Mouse (Mus musculus): ENCODE results near the gene Sipa1l3. TPM values are rescaled to one million over a fixed set of nuclear protein-coding genes. Genes with fewer than 3 reads are reported as not detected.

Gene Sipa1l3
- polyA plus RNA-seq, 1 experiment from 2014 or later = 10.3 TPM

DNA sequence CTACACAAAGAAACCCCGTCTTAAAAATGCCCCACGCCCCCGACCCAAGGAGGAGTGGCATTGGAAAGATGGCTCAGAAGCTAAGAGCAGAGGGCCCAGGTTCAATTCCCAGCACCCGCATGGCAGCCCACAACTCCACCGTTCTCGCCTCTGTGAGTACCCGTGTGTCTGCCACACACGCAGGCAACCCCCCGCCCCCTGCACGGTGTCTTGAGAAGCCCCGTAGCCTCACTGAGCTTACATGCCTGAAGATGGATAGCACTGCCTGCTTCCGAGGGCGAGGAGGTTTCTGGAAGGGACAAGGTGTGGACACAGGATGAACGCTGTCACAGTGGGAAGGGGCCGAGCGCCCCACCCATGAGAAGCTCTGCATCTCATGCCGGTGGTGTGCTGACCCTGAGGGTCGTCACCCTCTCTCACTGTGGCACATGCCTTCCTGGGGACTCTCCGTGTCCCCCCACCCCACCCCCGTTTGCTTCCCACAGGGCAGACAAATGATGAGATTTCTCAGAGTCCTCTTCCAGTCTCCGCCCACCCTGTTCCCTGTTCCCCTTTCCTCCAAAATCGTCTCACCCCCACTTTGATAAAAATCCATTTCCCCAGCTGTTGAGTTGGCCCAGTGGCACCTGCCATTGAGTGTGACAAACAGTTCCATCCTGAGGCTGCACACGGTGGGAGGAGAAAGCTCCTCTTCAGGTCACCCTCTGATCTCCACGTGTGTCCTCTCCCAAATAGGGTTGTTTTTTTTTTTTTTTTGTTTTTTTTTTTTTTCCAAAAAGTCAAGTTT is 222.4 kb downstream of the Sipa1l3 start:
- no peaks in the 10 kb centered on the region for H3K36me3 ChIP-seq (ENCODE audit: inconsistent target)
- WGBS (ENCODE audit: missing documents) = 83% methylated on average over 22 of the region's 24 CpGs
- H3K27ac ChIP-seq = no peak overlapping the region
- no peak overlapping the region for H3K4me3 ChIP-seq (ENCODE audit: inconsistent target)
- no peaks in the 10 kb centered on the region for H3K79me2 ChIP-seq (ENCODE audit: inconsistent target)

DNA sequence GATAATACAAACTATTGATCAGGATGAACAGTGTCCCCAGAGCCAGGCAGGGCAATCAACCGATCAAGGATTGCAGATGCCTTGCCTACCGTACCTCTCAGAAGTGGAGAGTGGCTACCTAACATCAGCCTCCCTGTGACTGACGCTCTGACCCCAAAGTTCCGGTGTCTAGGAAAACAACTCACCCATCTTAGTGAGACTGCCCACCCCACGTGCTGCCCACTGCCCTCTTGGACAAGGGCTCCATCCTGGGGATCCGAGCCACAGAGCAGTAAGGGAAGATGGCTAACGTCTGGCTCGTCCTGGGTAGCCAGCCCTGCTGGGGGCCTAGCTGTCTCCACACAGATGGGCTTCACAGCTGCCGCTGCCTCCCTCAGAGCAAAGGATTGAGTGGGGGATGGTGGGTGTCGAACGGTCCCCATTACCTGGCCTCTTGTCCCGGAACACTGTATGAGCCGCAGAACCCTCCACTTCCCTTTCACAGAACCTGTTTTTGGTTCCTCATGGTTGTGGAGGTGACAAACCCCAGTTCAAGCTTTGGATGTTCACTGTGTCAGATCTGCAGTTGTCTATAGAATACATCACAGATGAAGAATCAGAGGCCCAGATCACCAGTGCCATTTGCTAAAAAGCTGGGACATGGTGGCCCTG is 224.2 kb downstream of the Sipa1l3 start:
- WGBS (ENCODE audit: missing documents) = 48% methylated on average over 13 of the region's 13 CpGs

DNA sequence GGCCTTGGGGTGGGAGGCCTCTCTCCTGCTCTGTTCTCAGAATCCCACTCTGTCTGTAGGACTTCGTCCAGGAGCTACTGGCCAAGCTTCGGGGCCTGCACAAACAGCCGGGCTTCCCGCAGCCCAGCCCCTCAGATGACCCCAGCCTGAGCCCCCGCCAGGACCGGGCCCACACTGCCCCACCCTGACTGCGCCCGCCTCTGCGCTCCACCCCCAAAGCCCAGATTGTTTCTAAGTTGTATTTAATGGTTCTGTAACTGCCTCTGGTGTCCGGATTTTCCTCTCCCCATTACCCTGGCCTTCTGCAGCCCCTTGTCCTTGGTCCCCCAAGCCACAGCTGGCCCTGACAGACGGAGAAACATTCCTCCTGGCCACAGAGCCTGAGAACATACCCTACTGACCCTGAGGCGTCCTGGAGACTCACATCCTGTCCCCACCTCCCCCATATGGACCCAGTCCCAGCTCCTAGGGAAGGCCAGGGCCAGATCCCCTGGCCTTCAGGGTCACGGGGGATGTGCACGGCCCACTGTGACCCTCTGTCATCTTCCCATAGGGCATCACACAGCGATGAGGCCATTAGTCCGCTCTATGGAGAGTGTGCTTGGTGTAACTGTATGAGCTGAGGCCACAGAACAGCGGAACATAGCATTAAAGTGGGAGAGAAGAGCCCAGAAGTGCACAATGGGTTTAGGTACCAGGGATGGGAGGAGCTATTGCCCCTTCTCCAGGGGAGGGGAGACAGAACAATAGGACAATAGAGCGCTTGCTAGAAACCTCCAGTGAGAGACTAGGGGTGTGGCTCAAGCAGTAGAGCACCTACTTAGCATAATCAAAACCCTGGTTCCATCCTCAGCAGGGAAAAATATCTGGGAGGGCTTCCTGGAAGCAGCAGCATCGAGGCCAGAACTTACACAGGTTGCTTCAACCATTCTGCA is 225.0 kb downstream of the Sipa1l3 start:
- no peaks in the 10 kb centered on the region for H3K36me3 ChIP-seq (ENCODE audit: inconsistent target)
- H3K79me2 ChIP-seq (ENCODE audit: inconsistent target) = no peaks in the 10 kb centered on the region
- H3K4me3 ChIP-seq (ENCODE audit: inconsistent target) = no peak overlapping the region
- no peak overlapping the region for H3K27ac ChIP-seq
- WGBS (ENCODE audit: missing documents) = 94% methylated on average over 19 of the region's 19 CpGs

More for the DNA sequence above, 224.2 kb downstream of the Sipa1l3 start:
- Histone ChIP-seq H3K27ac (no peak overlapping the region), H3K4me3 (ENCODE audit: inconsistent target) (no peak overlapping the region), H3K79me2 (ENCODE audit: inconsistent target) (no peaks in the 10 kb centered on the region), H3K36me3 (ENCODE audit: inconsistent target) (no peaks in the 10 kb centered on the region)

DNA sequence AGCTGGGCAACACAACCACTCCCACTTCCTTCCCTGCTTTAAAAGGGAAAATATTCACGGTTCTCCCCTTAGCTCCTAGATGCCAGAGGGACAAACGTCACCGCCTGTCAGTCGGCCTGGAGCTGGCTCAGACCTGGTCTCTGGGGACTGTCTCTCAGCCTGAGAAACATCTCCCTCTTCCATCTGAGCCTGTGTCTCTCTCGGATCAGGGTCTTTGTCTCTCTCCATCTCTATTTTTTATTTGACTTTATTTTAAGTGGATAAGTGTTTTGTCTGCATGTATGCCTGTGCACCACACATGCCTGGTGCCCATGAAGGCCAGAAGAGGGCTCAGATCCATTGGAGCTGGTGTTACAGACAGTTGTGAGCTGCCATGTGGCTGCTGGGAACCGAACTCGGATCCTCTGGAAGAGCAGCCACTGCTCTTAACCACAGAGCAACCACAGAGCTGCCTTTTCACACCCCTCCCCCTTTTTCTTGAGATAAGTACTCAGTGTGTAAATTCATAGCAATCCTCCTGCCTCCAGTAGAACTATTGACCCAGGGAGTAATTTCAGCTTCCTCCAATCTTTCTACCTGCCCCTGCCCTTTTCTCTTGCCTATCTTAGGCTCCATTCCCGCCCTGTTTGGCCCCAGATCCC is 225.9 kb downstream of the Sipa1l3 start:
- H3K4me3 ChIP-seq (ENCODE audit: inconsistent target) = no peak overlapping the region
- 57% methylated on average over 8 of the region's 8 CpGs for WGBS (ENCODE audit: missing documents)
- H3K27ac ChIP-seq = no peak overlapping the region
- no peaks in the 10 kb centered on the region for H3K79me2 ChIP-seq (ENCODE audit: inconsistent target)
- no peaks in the 10 kb centered on the region for H3K36me3 ChIP-seq (ENCODE audit: inconsistent target)

DNA sequence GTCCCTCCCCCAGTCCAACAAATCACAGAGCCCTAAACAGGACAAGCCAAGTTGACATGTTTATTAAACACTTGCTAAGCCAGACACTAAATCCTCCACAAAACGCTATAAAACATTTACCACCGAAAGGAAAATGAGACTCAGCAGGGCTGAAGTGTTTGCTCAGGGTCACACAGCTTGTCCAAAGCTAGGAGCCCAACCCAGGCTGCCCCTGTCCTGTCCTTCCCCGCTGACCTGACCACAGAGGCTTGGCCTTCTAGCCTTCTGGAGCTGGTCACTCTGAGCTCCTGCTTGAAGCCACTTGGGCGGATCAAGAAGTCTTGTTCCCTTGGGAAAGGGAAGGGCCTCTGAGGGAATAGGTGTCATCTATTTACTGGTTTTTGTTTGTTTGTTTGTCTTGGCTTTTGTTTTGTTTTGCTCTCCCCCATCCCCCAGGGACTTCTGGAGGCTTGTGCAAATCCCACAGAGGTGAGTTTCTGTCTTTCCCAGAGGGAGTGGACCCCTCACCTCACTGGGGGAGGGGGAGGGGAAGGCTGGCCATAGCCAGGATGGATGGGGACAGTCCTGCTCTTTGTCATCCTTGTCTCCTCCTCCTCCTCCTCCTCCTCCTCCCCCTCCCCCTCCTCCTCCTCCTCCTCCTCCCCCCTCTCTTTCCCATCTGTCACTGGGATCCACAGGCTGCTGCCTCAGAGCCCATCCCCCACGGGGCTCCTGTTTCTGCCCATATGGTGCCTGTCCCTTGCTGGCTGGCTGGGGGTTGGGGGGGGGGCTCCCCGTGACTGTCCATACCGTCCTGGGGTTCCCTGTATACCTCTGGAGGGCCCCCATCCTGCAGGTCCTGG is 226.6 kb downstream of the Sipa1l3 start:
- WGBS (ENCODE audit: missing documents) = 68% methylated on average over 7 of the region's 7 CpGs
- H3K27ac ChIP-seq = no peak overlapping the region
- no peaks in the 10 kb centered on the region for H3K36me3 ChIP-seq (ENCODE audit: inconsistent target)
- no peaks in the 10 kb centered on the region for H3K79me2 ChIP-seq (ENCODE audit: inconsistent target)
- H3K4me3 ChIP-seq (ENCODE audit: inconsistent target) = no peak overlapping the region

DNA sequence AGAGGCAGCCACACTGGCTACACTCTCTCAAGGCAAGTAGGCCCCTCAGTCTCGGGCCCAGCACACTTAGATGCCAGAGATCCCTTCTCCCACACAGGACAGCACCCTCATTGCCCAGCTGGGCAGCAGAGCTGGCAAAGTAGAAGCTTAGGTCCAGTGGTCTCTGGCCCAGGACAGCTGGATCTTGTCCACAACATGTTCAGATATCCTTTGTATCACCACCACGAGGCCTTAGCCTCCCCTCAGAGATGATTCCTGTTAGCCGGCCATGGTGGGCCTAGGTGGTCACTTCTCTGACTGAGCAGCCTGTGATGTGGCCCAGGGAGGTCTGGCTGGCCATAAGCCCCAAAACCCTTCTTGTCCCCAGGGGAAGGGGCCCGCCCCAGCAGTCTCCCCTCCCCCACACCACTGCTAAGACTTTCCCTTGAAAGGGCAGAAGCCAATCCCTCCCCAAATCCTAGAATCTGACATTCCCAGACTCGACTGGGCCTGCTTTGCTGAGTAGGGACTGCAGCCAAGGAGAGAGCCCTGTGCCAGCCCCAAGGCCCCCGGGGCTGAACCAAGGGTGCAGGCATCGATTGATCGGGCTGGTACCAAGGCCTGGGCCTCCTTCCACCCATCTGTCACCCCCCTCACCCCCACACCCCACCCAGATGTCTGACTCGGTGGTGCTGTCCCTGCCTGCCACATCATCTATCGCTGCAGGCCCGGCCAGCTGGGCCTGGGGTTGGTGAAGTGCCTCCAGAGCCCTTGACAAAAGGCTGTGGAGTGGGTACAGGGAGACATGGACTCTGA is 227.6 kb downstream of the Sipa1l3 start:
- Histone ChIP-seq H3K4me3 (ENCODE audit: inconsistent target) (no peak overlapping the region), H3K79me2 (ENCODE audit: inconsistent target) (no peaks in the 10 kb centered on the region), H3K27ac (no peak overlapping the region), H3K36me3 (ENCODE audit: inconsistent target) (no peaks in the 10 kb centered on the region)
- 92% methylated on average over 11 of the region's 11 CpGs for WGBS (ENCODE audit: missing documents)

DNA sequence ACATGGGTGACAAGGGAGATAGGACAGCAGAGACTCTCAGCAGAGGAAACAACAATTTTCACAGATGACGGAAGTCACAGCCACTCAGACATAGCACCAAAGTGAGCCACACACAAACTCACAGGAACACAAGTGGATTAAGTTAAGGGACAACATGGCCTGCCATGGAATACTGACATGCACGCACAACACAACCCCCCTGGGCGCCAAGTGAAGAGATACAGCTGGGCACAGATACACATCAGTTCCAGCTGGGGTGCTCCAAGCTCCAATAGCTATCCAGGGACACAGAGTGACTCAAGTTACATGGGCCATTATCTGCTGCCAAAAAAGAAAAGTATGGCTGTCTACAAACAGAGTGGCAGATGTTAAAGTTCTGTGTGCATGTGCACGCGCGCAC is 228.6 kb downstream of the Sipa1l3 start:
- H3K27ac ChIP-seq = no peak overlapping the region
- 90% methylated on average over 6 of the region's 6 CpGs for WGBS (ENCODE audit: missing documents)
- no peaks in the 10 kb centered on the region for H3K36me3 ChIP-seq (ENCODE audit: inconsistent target)
- H3K4me3 ChIP-seq (ENCODE audit: inconsistent target) = no peak overlapping the region
- H3K79me2 ChIP-seq (ENCODE audit: inconsistent target) = no peaks in the 10 kb centered on the region

DNA sequence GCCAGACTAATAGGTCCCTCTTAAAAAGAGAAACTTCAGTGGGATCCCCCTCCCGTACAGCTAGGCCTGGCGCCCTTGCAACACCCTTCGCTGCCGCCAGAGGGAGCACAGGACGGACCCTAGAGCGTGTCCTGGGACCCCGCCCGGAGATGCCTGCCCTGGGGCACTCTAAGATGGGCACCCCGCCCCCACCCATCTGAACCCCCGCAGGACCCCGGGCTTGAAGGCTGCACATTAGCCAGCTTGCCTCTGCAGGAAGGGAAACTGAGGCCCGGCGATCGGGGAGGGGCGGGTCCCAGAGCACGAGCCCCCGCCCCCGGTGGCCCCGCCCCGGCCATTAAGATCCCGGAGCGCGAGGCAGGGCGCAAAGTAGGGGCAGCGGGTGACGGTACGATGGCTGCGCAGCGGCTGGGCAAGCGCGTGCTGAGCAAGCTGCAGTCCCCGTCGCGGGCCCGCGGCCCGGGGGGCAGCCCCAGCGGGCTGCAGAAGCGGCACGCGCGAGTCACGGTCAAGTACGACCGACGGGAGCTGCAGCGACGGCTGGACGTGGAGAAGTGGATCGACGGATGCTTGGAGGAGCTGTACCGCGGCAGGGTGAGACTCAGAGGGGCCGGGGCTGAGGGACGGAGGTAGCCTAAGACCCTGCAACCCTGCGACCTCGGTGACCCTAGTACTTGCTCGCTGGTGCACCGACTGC is 229.4 kb downstream of the Sipa1l3 start, which contains the start of gene Ppp1r14a:
Ppp1r14a (plus strand) TSS at position 367 of the 697 bp plus-strand sequence.
- H3K4me3 ChIP-seq (ENCODE audit: inconsistent target) = no peak within 1 kb of the TSS; the same call in 1 of the 2 replicates
- no peaks in the 10 kb centered on the region for H3K79me2 ChIP-seq (ENCODE audit: inconsistent target)
- no peak within 1 kb of the TSS for H3K27ac ChIP-seq
- WGBS (ENCODE audit: missing documents) = 5% methylated on average over 57 of the region's 59 CpGs
- H3K36me3 ChIP-seq (ENCODE audit: inconsistent target) = no peaks in the 10 kb centered on the region

DNA sequence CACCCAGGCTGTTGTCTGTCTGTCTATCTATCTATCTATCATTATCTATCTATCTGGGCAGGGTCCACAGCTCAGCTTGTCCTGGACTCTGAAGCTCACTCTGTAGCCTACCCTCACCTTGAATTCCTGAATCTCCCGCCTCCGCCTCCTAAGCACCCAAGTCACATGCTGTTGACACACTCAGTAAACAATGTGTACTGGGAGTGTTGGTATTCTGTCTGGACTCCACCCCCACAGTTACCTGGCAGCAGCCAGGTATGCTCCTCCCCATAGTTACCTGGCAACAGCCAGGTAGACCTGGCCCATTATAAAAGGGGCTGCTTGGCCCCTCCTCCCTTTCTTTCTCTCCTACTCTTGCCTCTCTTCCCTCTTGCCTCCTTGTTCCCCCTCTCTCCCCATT is 230.4 kb downstream of the Sipa1l3 start:
- no peaks in the 10 kb centered on the region for H3K36me3 ChIP-seq (ENCODE audit: inconsistent target)
- H3K27ac ChIP-seq = no peak overlapping the region
- no peak overlapping the region for H3K4me3 ChIP-seq (ENCODE audit: inconsistent target)
- H3K79me2 ChIP-seq (ENCODE audit: inconsistent target) = no peaks in the 10 kb centered on the region
- 97% methylated on average over 2 of the region's 2 CpGs for WGBS (ENCODE audit: missing documents)

DNA sequence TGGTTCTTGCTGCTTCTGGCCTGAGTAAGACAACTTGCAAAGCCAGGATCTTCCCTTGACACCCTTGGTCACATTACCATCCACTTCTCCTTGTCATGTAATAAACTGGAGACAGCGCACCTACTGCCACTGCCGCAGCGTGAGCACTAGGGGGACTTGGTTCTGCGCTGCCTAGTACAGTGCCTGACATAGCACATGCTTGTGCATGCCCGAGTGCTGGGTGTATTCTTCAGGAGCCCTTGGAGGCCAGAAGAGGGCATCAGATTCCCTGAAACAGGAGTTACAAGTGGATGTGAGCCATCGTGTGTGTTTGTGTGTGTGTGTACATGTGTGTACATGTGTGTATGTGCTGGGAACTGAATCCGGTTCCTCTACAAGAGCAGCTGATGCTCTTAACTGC is 231.0 kb downstream of the Sipa1l3 start:
- Histone ChIP-seq H3K4me3 (ENCODE audit: inconsistent target) (no peak overlapping the region), H3K79me2 (ENCODE audit: inconsistent target) (no peaks in the 10 kb centered on the region)

DNA sequence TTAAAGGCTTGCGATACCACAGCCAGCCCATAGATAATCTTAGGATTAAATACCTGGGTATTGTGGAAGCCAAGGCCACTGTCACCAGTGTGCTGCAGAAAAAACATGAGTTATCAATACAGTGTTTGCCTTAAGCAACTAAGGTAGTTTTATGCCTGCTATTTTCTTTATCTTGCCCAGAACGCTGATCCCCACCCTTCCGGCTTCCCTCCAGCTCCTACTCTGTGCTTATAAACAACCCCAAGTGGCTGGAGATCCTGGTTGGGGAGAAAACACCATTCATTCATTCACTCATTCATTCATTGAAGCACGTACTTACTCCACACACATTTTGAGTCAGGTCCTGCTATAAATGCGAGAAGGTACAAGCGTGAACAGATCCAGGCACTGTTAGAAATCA is 233.9 kb downstream of the Sipa1l3 start:
- Histone ChIP-seq H3K27ac (no peak overlapping the region), H3K79me2 (ENCODE audit: inconsistent target) (no peaks in the 10 kb centered on the region), H3K4me3 (ENCODE audit: inconsistent target) (no peak overlapping the region), H3K36me3 (ENCODE audit: inconsistent target) (no peaks in the 10 kb centered on the region)
- WGBS (ENCODE audit: missing documents) = 96% methylated on average over 6 of the region's 6 CpGs

More for the DNA sequence above, 231.0 kb downstream of the Sipa1l3 start:
- 80% methylated on average over 7 of the region's 7 CpGs for WGBS (ENCODE audit: missing documents)
- no peaks in the 10 kb centered on the region for H3K36me3 ChIP-seq (ENCODE audit: inconsistent target)
- H3K27ac ChIP-seq = no peak overlapping the region

DNA sequence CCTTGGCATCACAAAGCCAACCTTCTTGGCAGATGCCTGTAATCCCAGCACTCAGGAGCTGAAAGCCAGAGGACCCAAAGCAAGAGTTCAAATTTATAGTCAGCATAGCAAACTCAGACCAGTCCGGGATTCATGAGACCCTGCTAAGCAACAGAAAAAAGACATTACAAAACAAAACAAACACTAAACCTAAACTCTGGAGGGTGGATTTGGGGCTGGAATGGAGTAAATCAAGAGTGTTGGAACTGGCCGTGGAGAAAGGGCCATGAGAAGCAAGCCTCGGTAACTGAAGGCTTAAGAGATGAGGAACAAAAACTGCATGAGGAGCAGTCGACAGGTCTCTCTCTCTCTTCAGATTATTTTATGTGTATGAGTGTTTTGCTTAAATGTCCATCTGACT is 234.6 kb downstream of the Sipa1l3 start:
- no peak overlapping the region for H3K4me3 ChIP-seq (ENCODE audit: inconsistent target)
- H3K79me2 ChIP-seq (ENCODE audit: inconsistent target) = no peaks in the 10 kb centered on the region
- no peak overlapping the region for H3K27ac ChIP-seq
- H3K36me3 ChIP-seq (ENCODE audit: inconsistent target) = no peaks in the 10 kb centered on the region
- 65% methylated on average over 4 of the region's 4 CpGs for WGBS (ENCODE audit: missing documents)
